Mouse (Mus musculus): ENCODE measurements around the gene Acrv1. TPM values are rescaled to one million over a fixed set of nuclear protein-coding genes. Genes with fewer than 3 reads are reported as not detected.
"Not testable (repeated sequence)": the region's sequence is repeated elsewhere in the genome, so short reads cannot be mapped to it uniquely, and the experiment has no call there.

Gene Acrv1
- total RNA-seq (2021), result not detected

GRCm38 (mm10) chr9:36692920-36693319 is at the start of gene Acrv1:
Acrv1 (plus strand) TSS chr9:36693220.
- no peak for DNase-seq
- intact Hi-C loops (cut with DNase I), result no loop called here

GRCm38 (mm10) chr9:36643276-36643675 is 49.7 kb upstream of the Acrv1 start, which contains the start of gene A630095E13Rik:
A630095E13Rik (minus strand) TSS chr9:36643376.
- DNase-seq; intact Hi-C loops (cut with DNase I): not testable (repeated sequence)

- no peak for DNase-seq
- intact Hi-C loops (cut with DNase I), result no loop called here
These were observed 11.6 kb upstream of the Acrv1 start for GRCm38 (mm10) chr9:36681424-36681823.

- DNase-seq, result no peak
- intact Hi-C loops (cut with DNase I), result no loop called here
These were observed 5.7 kb upstream of the Acrv1 start for GRCm38 (mm10) chr9:36687329-36687728.

GRCm38 (mm10) chr9:36694276-36694675 is 1.3 kb downstream of the Acrv1 start:
- intact Hi-C loops (cut with DNase I), result no loop called here
- DNase-seq, result no peak

GRCm38 (mm10) chr9:36705923-36706322 is 12.9 kb downstream of the Acrv1 start:
- intact Hi-C loops (cut with DNase I), result no loop called here

GRCm38 (mm10) chr9:36707304-36707703 is 14.3 kb downstream of the Acrv1 start:
- DNase-seq, result no peak
- intact Hi-C loops (cut with DNase I), result no loop called here

More at GRCm38 (mm10) chr9:36705923-36706322, 12.9 kb downstream of the Acrv1 start:
- no peak for DNase-seq

GRCm38 (mm10) chr9:36716624-36717023 is 23.6 kb downstream of the Acrv1 start:
- DNase-seq, result no peak
- intact Hi-C loops (cut with DNase I), result loop anchor here (10.0 kb wide), 1 partner anchor 1132 kb away; no protein-coding TSS in a partner anchor

GRCm38 (mm10) chr9:36726131-36727033 is 33.4 kb downstream of the Acrv1 start:
- intact Hi-C loops (cut with DNase I), result no loop called here
- peak; percentile 92 for DNase-seq

GRCm38 (mm10) chr9:36727034-36727755 is 34.2 kb downstream of the Acrv1 start, which contains the start of gene Chek1:
Chek1 (minus strand) TSS chr9:36727065.
- intact Hi-C loops (cut with DNase I), result no loop called here
- no peak for DNase-seq

Other genes starting within 250 kb of the Acrv1 start
- gene Gm9513, start 217.6 kb upstream of the Acrv1 start, total RNA-seq (2021), result not detected
- gene Gm5615, start 151.3 kb upstream of the Acrv1 start, total RNA-seq (2021), result not detected
- not detected for gene Gm17689, start 110.6 kb upstream of the Acrv1 start, total RNA-seq (2021)
- not detected for gene A630095E13Rik, start 49.8 kb upstream of the Acrv1 start, total RNA-seq (2021)
- gene Chek1, start 33.8 kb downstream of the Acrv1 start, total RNA-seq (2021), result 1 to 10 TPM; 4.1 to 5.6 TPM
- gene Stt3a, start 74.5 kb downstream of the Acrv1 start, total RNA-seq (2021), result 10 to 100 TPM; 83.1 to 84.4 TPM
- gene Ei24, start 104.2 kb downstream of the Acrv1 start, total RNA-seq (2021), result 100 to 1,000 TPM; 125 to 132 TPM
- gene Fez1, start 128.6 kb downstream of the Acrv1 start, total RNA-seq (2021), result 100 to 1,000 TPM; 365 to 373 TPM

All from left cerebral cortex, postnatal 4 days (tissue).